Mouse (Mus musculus) left cerebral cortex, adult 8-10 months (tissue): ENCODE measurements around the gene Olfr129. TPM values are rescaled to one million over a fixed set of nuclear protein-coding genes. Genes with fewer than 3 reads are reported as not detected.

Experiments used
- DNase-seq, 2 experiments: peaks; one replicate each; pipeline ENCODE4 v3.0.0; 2022; ENCODE audit warnings: low spot score in 2 of 2
- total RNA-seq, 4 experiments: library from RNA; stranded (reverse); gene quantifications; 2 replicates each; pipeline ENCODE4 v1.2.4; 2022

Olfr129 gene
- not detected for total RNA-seq

GRCm38 (mm10) chr17:38059979-38060378 is at the start of gene Olfr129:
Gene Olfr129, minus strand, starts transcription at chr17:38060079.
- DNase-seq: no peak

- no peak for DNase-seq
Observed at GRCm38 (mm10) chr17:38088593-38088992, 28.7 kb upstream of the Olfr129 start, which contains the start of gene Olfr131. Gene Olfr131, minus strand, starts transcription at chr17:38088693.

GRCm38 (mm10) chr17:38082364-38082763 is 22.5 kb upstream of the Olfr129 start:
- no peak for DNase-seq

- no peak for DNase-seq
Observed at GRCm38 (mm10) chr17:38063621-38064020, 3.7 kb upstream of the Olfr129 start, which contains the start of gene Olfr130. Gene Olfr130, plus strand, starts transcription at chr17:38063921.

GRCm38 (mm10) chr17:38026297-38026696 is 33.6 kb downstream of the Olfr129 start:
- DNase-seq: no peak

GRCm38 (mm10) chr17:38016341-38016740 is 43.5 kb downstream of the Olfr129 start:
- DNase-seq: no peak

- DNase-seq: no peak
Observed at GRCm38 (mm10) chr17:38004996-38005395, 54.9 kb downstream of the Olfr129 start.

Other genes starting within 250 kb of the Olfr129 start
- not detected for gene Olfr125, start 227.1 kb downstream of the Olfr129 start, total RNA-seq
- gene Olfr126, start 212.6 kb downstream of the Olfr129 start, total RNA-seq: not detected
- gene Olfr127, start 159.6 kb downstream of the Olfr129 start, total RNA-seq: not detected
- gene Olfr128, start 139.5 kb downstream of the Olfr129 start, total RNA-seq: not detected
- gene Olfr761, start 107.0 kb downstream of the Olfr129 start, total RNA-seq: not detected
- gene Olfr130, start 3.8 kb upstream of the Olfr129 start, total RNA-seq: not detected
- gene Olfr131, start 28.6 kb upstream of the Olfr129 start, total RNA-seq: not detected
- gene Olfr132, start 74.4 kb upstream of the Olfr129 start, total RNA-seq: not detected
- gene Olfr133, start 85.2 kb upstream of the Olfr129 start, total RNA-seq: not detected
- not detected for gene Olfr134, start 111.3 kb upstream of the Olfr129 start, total RNA-seq
- gene Olfr135, start 144.3 kb upstream of the Olfr129 start, total RNA-seq: not detected
- not detected for gene Olfr138, start 201.0 kb upstream of the Olfr129 start, total RNA-seq
- gene Olfr137, start 247.5 kb upstream of the Olfr129 start, total RNA-seq: not detected